Mouse (Mus musculus) intestine, postnatal 0 days (tissue): ENCODE results near the gene Mapk9. TPM values are rescaled to one million over a fixed set of nuclear protein-coding genes. Genes with fewer than 3 reads are reported as not detected.

Source experiments
- ATAC-seq: fragments of 200-750 bp; cut with Nextera tagmentation; 2 replicates; pipeline ENCODE4 v1.8.0; 2017; ENCODE audit warnings: mild to moderate bottlenecking, moderate TSS enrichment, moderate library complexity
- H3K27ac ChIP-seq: fragments of 300-500 bp; sonication (generic); 2 replicates; pipeline ENCODE4 v1.5.1; 2014; ENCODE audit warnings: mild to moderate bottlenecking, low read depth, low read length, moderate library complexity
- H3K27me3 ChIP-seq: fragments of 300-500 bp; sonication (generic); replicated peaks from 2 replicates; pipeline ENCODE4 v1.6.1; 2014; ENCODE audit warnings: low read length, mixed read lengths; ENCODE audit not compliant: control insufficient read depth, insufficient read depth
- H3K36me3 ChIP-seq: fragments of 300-500 bp; sonication (generic); 2 replicates; pipeline ENCODE4 v1.6.1; 2014; ENCODE audit warnings: mild to moderate bottlenecking, moderate library complexity; ENCODE audit not compliant: control insufficient read depth, insufficient read depth
- H3K4me1 ChIP-seq: fragments of 300-500 bp; sonication (generic); replicated peaks from 2 replicates; pipeline ENCODE4 v1.6.1; 2014; ENCODE audit warnings: antibody characterized with exemption, low read length, mixed read lengths; ENCODE audit not compliant: control insufficient read depth, insufficient read depth
- H3K4me2 ChIP-seq: fragments of 300-500 bp; sonication (generic); replicated peaks from 2 replicates; pipeline ENCODE4 v1.6.1; 2014; ENCODE audit warnings: low read depth, mild to moderate bottlenecking, moderate library complexity
- H3K4me3 ChIP-seq: fragments of 300-500 bp; sonication (generic); 2 replicates; pipeline ENCODE4 v1.5.1; 2014; ENCODE audit warnings: low read depth, low read length
- H3K9ac ChIP-seq: fragments of 300-500 bp; sonication (generic); 2 replicates; pipeline ENCODE4 v1.6.1; 2014; ENCODE audit warnings: mild to moderate bottlenecking, low read depth, low read length
- H3K9me3 ChIP-seq: fragments of 300-500 bp; sonication (generic); 2 replicates; pipeline ENCODE4 v1.6.1; 2016; ENCODE audit warnings: mixed run types; ENCODE audit not compliant: control insufficient read depth
- CTCF ChIP-seq: sonication (generic); IDR thresholded peaks from 2 replicates; pipeline ENCODE4 v1.5.1; 2016; ENCODE audit warnings: low read depth, mild to moderate bottlenecking, control low read depth, antibody characterized with exemption, moderate library complexity
- WGBS: fragments of 180-500 bp; shearing (Covaris S2); extraction: QIAGEN DNeasy Blood & Tissue Kit; methylation state at CpG from one replicate; pipeline ENCODE4 v1.1.7; 2014; 5-methylcytosine and 5-hydroxymethylcytosine counted together
- polyA plus RNA-seq: library from polyadenylated mRNA; unstranded; fragments of >200 nt; fragmentation: Nextera tagmentation; extraction: Ambion mirVana; gene quantifications from 2 replicates; pipeline ENCODE4 v1.2.1, GENCODE M21; 2015

Gene Mapk9
- polyA plus RNA-seq, 1 experiment from 2014 or later = 22.0 TPM

DNA sequence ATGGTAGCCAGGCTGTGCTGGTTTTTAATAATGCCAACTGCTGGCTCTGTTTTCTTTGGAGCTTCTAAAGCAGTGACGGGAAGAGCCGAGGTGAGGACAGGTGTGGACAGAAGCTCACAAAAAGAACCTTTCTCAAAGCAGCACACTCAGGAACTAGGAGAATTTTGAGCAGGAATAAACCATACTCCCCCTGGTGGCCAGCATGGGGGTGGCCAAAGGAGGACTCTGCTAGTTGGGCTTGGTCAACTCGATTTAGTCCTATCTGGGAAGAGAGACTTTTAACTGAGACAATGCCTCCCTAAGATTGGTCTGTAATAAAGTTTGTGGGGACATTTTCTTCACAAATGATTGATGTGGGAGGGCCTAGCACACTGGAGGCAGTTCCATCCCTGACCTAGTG lies 1.6 kb upstream of the Mapk9 start:
- peak; percentile 84 for TF ChIP-seq CTCF
- no peak overlapping the region for H3K4me2 ChIP-seq
- no peaks in the 10 kb centered on the region for H3K9me3 ChIP-seq
- H3K36me3 ChIP-seq = no peaks in the 10 kb centered on the region
- 57% methylated on average over 3 of the region's 3 CpGs for WGBS
- H3K9ac ChIP-seq = no peak overlapping the region
- peaks cover 16% of the 10 kb centered on the region for H3K4me1 ChIP-seq
- no peak overlapping the region for H3K4me3 ChIP-seq
- H3K27me3 ChIP-seq = no peaks in the 10 kb centered on the region
- no peak for ATAC-seq
- H3K27ac ChIP-seq = no peak overlapping the region

DNA sequence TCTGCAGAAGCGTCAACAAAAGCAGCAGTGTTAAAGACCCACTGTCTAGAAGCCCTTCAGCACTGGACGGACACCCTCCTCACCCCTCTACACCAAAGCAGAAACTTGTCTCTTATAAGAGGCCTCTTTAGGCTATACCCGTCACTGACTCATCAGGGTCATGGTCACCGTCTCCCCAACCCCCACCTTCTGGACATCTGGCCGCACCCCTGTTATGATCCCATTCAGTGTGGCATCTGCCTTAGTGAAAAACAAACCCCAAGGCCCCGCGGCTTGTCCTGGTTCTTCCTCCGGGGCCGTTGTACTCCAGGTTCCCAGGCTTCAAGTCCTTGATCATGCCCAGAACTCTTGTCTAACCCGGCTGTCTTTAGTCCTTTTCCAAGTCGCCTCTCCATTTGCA lies 593 bp upstream of the Mapk9 start:
- Histone ChIP-seq H3K4me2 (peak overlapping the region; percentile 92), H3K27me3 (no peaks in the 10 kb centered on the region), H3K9me3 (no peaks in the 10 kb centered on the region), H3K4me1 (peaks cover 16% of the 10 kb centered on the region), H3K27ac (peak overlapping the region; percentile 80), H3K4me3 (peak overlapping the region; percentile 92), H3K36me3 (no peaks in the 10 kb centered on the region), H3K9ac (peak overlapping the region; percentile 59)
- peak; percentile 0; the same call in 1 of the 2 replicates for ATAC-seq
- no peak for TF ChIP-seq CTCF
- 26% methylated on average over 11 of the region's 11 CpGs for WGBS

DNA sequence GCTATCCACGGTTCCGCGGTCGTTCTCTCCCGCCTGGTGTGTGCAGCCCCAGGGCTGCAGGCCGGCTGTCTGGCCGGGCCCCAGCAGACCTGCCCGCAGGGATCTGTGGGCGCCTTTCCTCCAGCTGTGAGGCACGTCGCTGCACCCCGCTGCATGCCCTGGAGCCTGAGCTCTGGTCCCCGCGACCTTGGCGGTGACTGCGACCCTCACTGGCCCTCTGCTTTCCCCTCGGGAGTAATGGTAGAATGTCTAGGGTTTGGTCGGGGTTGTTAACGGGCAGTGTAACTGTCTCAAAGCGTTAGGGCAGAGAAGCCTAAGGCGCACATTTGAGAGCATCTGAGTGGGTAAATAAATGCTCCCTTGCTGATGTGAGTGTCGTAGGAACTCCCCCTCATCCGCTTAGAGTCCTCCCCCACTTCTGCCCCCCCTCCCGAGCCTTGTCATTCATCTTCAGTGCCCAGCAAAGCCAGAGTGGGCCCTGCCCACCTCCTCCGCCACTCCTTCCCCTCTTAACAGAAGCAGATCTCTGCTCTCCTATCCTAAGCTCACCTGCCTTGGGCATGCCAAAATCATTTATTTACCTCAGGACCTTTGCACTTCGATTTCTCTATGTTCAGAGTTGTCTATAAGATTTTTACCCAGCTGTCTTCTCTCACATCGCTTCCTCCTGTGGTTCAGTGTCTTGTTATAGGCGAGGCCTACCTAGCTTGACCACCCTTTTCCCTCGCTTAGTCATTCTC lies 690 bp downstream of the Mapk9 start:
- Histone ChIP-seq H3K9me3 (no peaks in the 10 kb centered on the region), H3K36me3 (no peaks in the 10 kb centered on the region), H3K4me3 (peak overlapping the region; percentile 92), H3K9ac (peak overlapping the region; percentile 86), H3K4me1 (peaks cover 11% of the 10 kb centered on the region), H3K27me3 (no peaks in the 10 kb centered on the region), H3K27ac (peak overlapping the region; percentile 80), H3K4me2 (peak overlapping the region; percentile 92)
- ATAC-seq = no peak
- WGBS = 7% methylated on average over 29 of the region's 29 CpGs
- TF ChIP-seq CTCF = no peak

DNA sequence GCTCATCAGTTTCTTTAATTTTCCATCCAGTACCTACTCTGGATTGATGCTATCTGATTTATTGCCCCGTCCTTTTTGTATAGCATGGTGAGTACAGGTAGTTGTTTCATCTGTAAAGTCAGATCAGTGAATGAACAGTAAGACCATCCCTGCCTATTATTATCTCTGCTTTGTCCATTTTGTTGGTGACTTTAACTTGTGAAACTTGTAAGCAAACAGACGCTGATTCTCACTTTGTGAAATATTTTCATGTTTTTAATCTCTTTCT lies 1.2 kb downstream of the Mapk9 start:
- H3K4me2 ChIP-seq = peak overlapping the region; percentile 92
- no peaks in the 10 kb centered on the region for H3K9me3 ChIP-seq
- H3K4me1 ChIP-seq = peaks cover 11% of the 10 kb centered on the region
- peak overlapping the region; percentile 92 for H3K4me3 ChIP-seq
- no peaks in the 10 kb centered on the region for H3K36me3 ChIP-seq
- ATAC-seq = no peak
- WGBS = 64% methylated on average over 2 of the region's 2 CpGs
- no peak for TF ChIP-seq CTCF
- no peak overlapping the region for H3K9ac ChIP-seq
- no peak overlapping the region for H3K27ac ChIP-seq
- H3K27me3 ChIP-seq = no peaks in the 10 kb centered on the region

DNA sequence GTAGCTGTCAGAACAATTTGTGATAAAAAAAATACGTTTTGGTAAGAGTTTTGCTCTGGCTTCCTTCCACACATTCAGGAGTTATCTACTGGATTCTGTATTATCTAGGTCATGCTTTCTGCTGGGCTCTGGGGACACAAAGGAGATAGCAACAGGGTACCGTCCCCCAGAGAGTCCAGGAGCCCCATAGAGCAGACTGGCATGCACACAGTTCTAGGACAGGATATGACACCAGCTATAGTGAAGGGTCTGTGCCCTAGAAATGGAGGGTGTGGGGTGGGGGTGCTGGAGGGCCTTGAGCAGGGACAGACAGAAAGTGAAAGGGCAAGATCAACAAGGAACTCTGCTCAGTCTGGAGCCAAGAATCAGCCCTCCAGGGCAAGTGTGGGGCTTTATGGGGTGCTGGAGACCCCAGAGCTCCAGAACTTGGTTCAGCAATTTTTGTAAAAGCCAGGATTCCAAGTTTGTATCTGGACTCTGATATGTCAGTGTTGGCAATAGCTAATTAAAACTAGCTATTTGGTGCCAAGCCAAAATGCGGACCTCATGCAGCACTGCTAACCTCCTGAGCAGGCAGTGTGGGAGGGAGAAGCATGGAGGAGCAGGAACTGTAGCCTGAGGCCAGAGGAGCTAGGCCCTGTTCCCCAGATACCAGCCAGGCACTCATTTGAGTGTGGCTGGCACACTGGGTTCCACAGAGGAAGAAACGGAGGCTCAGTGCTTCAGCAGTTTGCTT lies 1.7 kb downstream of the Mapk9 start:
- no peak for TF ChIP-seq CTCF
- peak overlapping the region; percentile 92; the same call in 1 of the 2 replicates for H3K4me2 ChIP-seq
- ATAC-seq = no peak
- no peak overlapping the region for H3K9ac ChIP-seq
- H3K9me3 ChIP-seq = no peaks in the 10 kb centered on the region
- WGBS = 65% methylated on average over 4 of the region's 4 CpGs
- H3K36me3 ChIP-seq = no peaks in the 10 kb centered on the region
- H3K4me3 ChIP-seq = no peak overlapping the region
- H3K4me1 ChIP-seq = peaks cover 11% of the 10 kb centered on the region
- H3K27ac ChIP-seq = no peak overlapping the region
- H3K27me3 ChIP-seq = no peaks in the 10 kb centered on the region

DNA sequence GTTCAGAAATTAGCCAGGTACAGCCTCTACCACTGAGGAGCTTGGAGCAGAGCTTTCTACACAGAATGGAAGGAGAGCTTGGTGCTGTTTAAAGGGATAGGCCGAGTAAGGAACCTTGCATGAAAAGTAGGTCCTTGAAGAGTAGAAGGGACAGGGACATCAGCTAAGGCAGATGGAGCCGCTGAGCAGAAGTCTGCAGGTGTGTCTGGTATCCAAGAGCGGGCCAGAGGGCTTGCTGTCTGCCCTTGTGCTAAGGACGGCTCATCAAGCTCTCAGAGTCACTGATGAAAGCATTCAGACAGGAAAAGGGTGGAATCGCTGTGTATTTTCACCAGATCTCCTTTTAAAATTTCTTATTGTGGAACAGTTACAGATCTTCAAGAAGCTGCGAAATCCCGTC lies 3.8 kb downstream of the Mapk9 start:
- Histone ChIP-seq H3K9me3 (no peaks in the 10 kb centered on the region), H3K4me1 (peaks cover 11% of the 10 kb centered on the region), H3K4me2 (no peak overlapping the region), H3K27ac (peak overlapping the region; percentile 41; the same call in 1 of the 2 replicates), H3K27me3 (no peaks in the 10 kb centered on the region), H3K9ac (no peak overlapping the region), H3K4me3 (no peak overlapping the region), H3K36me3 (peaks cover 5% of the 10 kb centered on the region; the same call in 1 of the 2 replicates)
- 83% methylated on average over 7 of the region's 7 CpGs for WGBS
- ATAC-seq = no peak
- no peak for TF ChIP-seq CTCF
